Mouse (Mus musculus) C2C12 (cell line): ENCODE measurements around the gene Gan.

Experiments used
- CTCF ChIP-seq: IDR thresholded peaks from one replicate; pipeline ENCODE4 v1.5.1; 2011; ENCODE audit not compliant: control insufficient read depth, insufficient read depth, insufficient read length
- FOSL1 ChIP-seq: IDR thresholded peaks from one replicate; pipeline ENCODE4 v1.8.0; 2011; ENCODE audit warnings: mild to moderate bottlenecking, low read length; ENCODE audit not compliant: poor library complexity, insufficient read depth, severe bottlenecking
- MYOG ChIP-seq: IDR thresholded peaks from one replicate; pipeline ENCODE4 v1.6.1; 2011; ENCODE audit not compliant: control insufficient read depth, insufficient read length; ENCODE audit errors: extremely low read depth
- USF1 ChIP-seq: IDR thresholded peaks from one replicate; pipeline ENCODE4 v1.6.1; 2011; ENCODE audit warnings: low read depth, mild to moderate bottlenecking, control low read depth, moderate library complexity

- TF ChIP-seq CTCF (no peak), MYOG (no peak), USF1 (no peak), FOSL1 (no peak)
These were observed 51.2 kb downstream of the Gan start for GRCm38 (mm10) chr8:117209150-117209549.
